Mouse (Mus musculus) forebrain, embryonic 13.5 days (tissue): ENCODE data around the gene Kcnk5. TPM values are rescaled to one million over a fixed set of nuclear protein-coding genes. Genes with fewer than 3 reads are reported as not detected.

Experiments used
- ATAC-seq: fragments of 200-750 bp; cut with Nextera tagmentation; 2 replicates; pipeline ENCODE4 v1.8.0; 2017
- H3K27ac ChIP-seq: fragments of 300-500 bp; sonication (generic); 2 replicates; pipeline ENCODE4 v1.5.1; 2015; ENCODE audit warnings: inconsistent platforms, mild to moderate bottlenecking, moderate library complexity
- H3K27me3 ChIP-seq: fragments of 300-500 bp; sonication (generic); 2 replicates; pipeline ENCODE4 v1.6.1; 2015; ENCODE audit warnings: mild to moderate bottlenecking, inconsistent platforms
- H3K36me3 ChIP-seq: fragments of 300-500 bp; sonication (generic); 2 replicates; pipeline ENCODE4 v1.6.1; 2015; ENCODE audit warnings: mild to moderate bottlenecking, inconsistent platforms; ENCODE audit not compliant: poor library complexity, severe bottlenecking
- H3K4me1 ChIP-seq: fragments of 300-500 bp; sonication (generic); 2 replicates; pipeline ENCODE4 v1.6.1; 2015; ENCODE audit warnings: inconsistent platforms
- H3K4me2 ChIP-seq: fragments of 300-500 bp; sonication (generic); 2 replicates; pipeline ENCODE4 v1.6.1; 2015; ENCODE audit warnings: inconsistent platforms, mild to moderate bottlenecking, moderate library complexity
- H3K4me3 ChIP-seq: fragments of 300-500 bp; sonication (generic); 2 replicates; pipeline ENCODE4 v1.5.1; 2015; ENCODE audit warnings: mild to moderate bottlenecking, inconsistent platforms
- H3K9ac ChIP-seq: fragments of 300-500 bp; sonication (generic); 2 replicates; pipeline ENCODE4 v1.6.1; 2015; ENCODE audit warnings: mild to moderate bottlenecking, inconsistent platforms
- H3K9me3 ChIP-seq: fragments of 300-500 bp; sonication (generic); replicated peaks from 2 replicates; pipeline ENCODE4 v1.6.1; 2016; ENCODE audit warnings: inconsistent platforms
- WGBS: fragments of 180-500 bp; shearing (Covaris S2); methylation state at CpG from one replicate; pipeline ENCODE4 v1.1.7; 2015; 5-methylcytosine and 5-hydroxymethylcytosine counted together
- polyA plus RNA-seq: library from polyadenylated mRNA; unstranded; fragments of >200 nt; fragmentation: Nextera tagmentation; extraction: Ambion mirVana; gene quantifications from 2 replicates; pipeline ENCODE4 v1.2.1, GENCODE M21; 2015

Kcnk5 gene
- polyA plus RNA-seq, 1 experiment from 2014 or later, result 7.3 TPM

- no peak overlapping the region for H3K27ac ChIP-seq
- peaks cover 43% of the 10 kb centered on the region for H3K4me1 ChIP-seq
- no peak overlapping the region for H3K4me3 ChIP-seq
- H3K9me3 ChIP-seq, result no peaks in the 10 kb centered on the region
- H3K9ac ChIP-seq, result no peak overlapping the region
- no peak for ATAC-seq
- no peak overlapping the region for H3K4me2 ChIP-seq
- WGBS, result 94% methylated on average over 4 of the region's 4 CpGs
- no peaks in the 10 kb centered on the region for H3K36me3 ChIP-seq
- H3K27me3 ChIP-seq, result no peaks in the 10 kb centered on the region
These were observed 5.9 kb downstream of the Kcnk5 start for GRCm38 (mm10) chr14:20175705-20176104.

GRCm38 (mm10) chr14:20175114-20175513 lies 6.5 kb downstream of the Kcnk5 start:
- 92% methylated on average over 7 of the region's 7 CpGs for WGBS
- Histone ChIP-seq H3K36me3 (no peaks in the 10 kb centered on the region), H3K9ac (no peak overlapping the region), H3K4me1 (peaks cover 37% of the 10 kb centered on the region), H3K27ac (no peak overlapping the region), H3K27me3 (no peaks in the 10 kb centered on the region), H3K9me3 (no peaks in the 10 kb centered on the region), H3K4me3 (no peak overlapping the region), H3K4me2 (no peak overlapping the region)
- ATAC-seq, result no peak

- no peak overlapping the region for H3K4me3 ChIP-seq
- H3K27ac ChIP-seq, result no peak overlapping the region
- H3K36me3 ChIP-seq, result no peaks in the 10 kb centered on the region
- ATAC-seq, result no peak
- peaks cover 33% of the 10 kb centered on the region for H3K4me1 ChIP-seq
- 94% methylated on average over 6 of the region's 6 CpGs for WGBS
- no peaks in the 10 kb centered on the region for H3K9me3 ChIP-seq
- no peaks in the 10 kb centered on the region for H3K27me3 ChIP-seq
- H3K9ac ChIP-seq, result no peak overlapping the region
- H3K4me2 ChIP-seq, result no peak overlapping the region
These were observed 6.9 kb downstream of the Kcnk5 start for GRCm38 (mm10) chr14:20174696-20175095.

- Histone ChIP-seq H3K9me3 (no peaks in the 10 kb centered on the region), H3K4me1 (peaks cover 26% of the 10 kb centered on the region), H3K4me2 (no peak overlapping the region), H3K36me3 (no peaks in the 10 kb centered on the region), H3K9ac (no peak overlapping the region), H3K4me3 (no peak overlapping the region), H3K27ac (no peak overlapping the region), H3K27me3 (no peaks in the 10 kb centered on the region)
- ATAC-seq, result no peak
- 86% methylated on average over 14 of the region's 14 CpGs for WGBS
These were observed 7.6 kb downstream of the Kcnk5 start for GRCm38 (mm10) chr14:20173873-20174490.

- WGBS, result 94% methylated on average over 4 of the region's 4 CpGs
- no peak overlapping the region for H3K4me3 ChIP-seq
- no peaks in the 10 kb centered on the region for H3K27me3 ChIP-seq
- H3K9ac ChIP-seq, result no peak overlapping the region
- ATAC-seq, result no peak
- no peak overlapping the region for H3K27ac ChIP-seq
- no peaks in the 10 kb centered on the region for H3K9me3 ChIP-seq
- H3K4me1 ChIP-seq, result peaks cover 16% of the 10 kb centered on the region
- no peaks in the 10 kb centered on the region for H3K36me3 ChIP-seq
- H3K4me2 ChIP-seq, result no peak overlapping the region
These were observed 8.7 kb downstream of the Kcnk5 start for GRCm38 (mm10) chr14:20172924-20173323.

GRCm38 (mm10) chr14:20172509-20172908 lies 9.1 kb downstream of the Kcnk5 start:
- no peaks in the 10 kb centered on the region for H3K36me3 ChIP-seq
- H3K27me3 ChIP-seq, result no peaks in the 10 kb centered on the region
- H3K9ac ChIP-seq, result no peak overlapping the region
- no peak overlapping the region for H3K4me2 ChIP-seq
- WGBS, result 82% methylated on average over 5 of the region's 5 CpGs
- H3K27ac ChIP-seq, result no peak overlapping the region
- no peak overlapping the region for H3K4me3 ChIP-seq
- no peak for ATAC-seq
- H3K4me1 ChIP-seq, result peaks cover 11% of the 10 kb centered on the region
- no peaks in the 10 kb centered on the region for H3K9me3 ChIP-seq

- H3K4me3 ChIP-seq, result no peak overlapping the region
- H3K27me3 ChIP-seq, result no peaks in the 10 kb centered on the region
- no peak overlapping the region for H3K9ac ChIP-seq
- no peak overlapping the region for H3K27ac ChIP-seq
- no peaks in the 10 kb centered on the region for H3K9me3 ChIP-seq
- ATAC-seq, result no peak
- WGBS, result 67% methylated on average over 3 of the region's 3 CpGs
- no peak overlapping the region for H3K4me2 ChIP-seq
- H3K36me3 ChIP-seq, result no peaks in the 10 kb centered on the region
- peaks cover 7% of the 10 kb centered on the region for H3K4me1 ChIP-seq
These were observed 9.8 kb downstream of the Kcnk5 start for GRCm38 (mm10) chr14:20171840-20172239.

- Histone ChIP-seq H3K27me3 (no peaks in the 10 kb centered on the region), H3K4me3 (no peak overlapping the region), H3K4me1 (peaks cover 11% of the 10 kb centered on the region), H3K9me3 (no peaks in the 10 kb centered on the region), H3K36me3 (no peaks in the 10 kb centered on the region), H3K9ac (no peak overlapping the region), H3K27ac (no peak overlapping the region), H3K4me2 (no peak overlapping the region)
- no peak for ATAC-seq
- 91% methylated on average over 4 of the region's 4 CpGs for WGBS
These were observed 12.4 kb downstream of the Kcnk5 start for GRCm38 (mm10) chr14:20169251-20169650.

- Histone ChIP-seq H3K9ac (no peak overlapping the region), H3K4me2 (no peak overlapping the region), H3K4me1 (peaks cover 19% of the 10 kb centered on the region), H3K27ac (no peak overlapping the region), H3K27me3 (no peaks in the 10 kb centered on the region), H3K4me3 (no peak overlapping the region), H3K36me3 (no peaks in the 10 kb centered on the region), H3K9me3 (no peaks in the 10 kb centered on the region)
- 93% methylated on average over 1 of the region's 1 CpGs for WGBS
- ATAC-seq, result no peak
These were observed 13.1 kb downstream of the Kcnk5 start for GRCm38 (mm10) chr14:20168478-20168877.

- H3K27me3 ChIP-seq, result no peaks in the 10 kb centered on the region
- 96% methylated on average over 2 of the region's 2 CpGs for WGBS
- no peaks in the 10 kb centered on the region for H3K9me3 ChIP-seq
- H3K9ac ChIP-seq, result no peak overlapping the region
- ATAC-seq, result no peak
- H3K4me2 ChIP-seq, result no peak overlapping the region
- H3K4me1 ChIP-seq, result peaks cover 23% of the 10 kb centered on the region
- H3K27ac ChIP-seq, result no peak overlapping the region
- no peak overlapping the region for H3K4me3 ChIP-seq
- H3K36me3 ChIP-seq, result no peaks in the 10 kb centered on the region
These were observed 13.6 kb downstream of the Kcnk5 start for GRCm38 (mm10) chr14:20168054-20168453.

GRCm38 (mm10) chr14:20165413-20165812 lies 16.2 kb downstream of the Kcnk5 start:
- ATAC-seq, result no peak
- Histone ChIP-seq H3K9ac (no peak overlapping the region), H3K4me1 (peaks cover 20% of the 10 kb centered on the region), H3K27me3 (no peaks in the 10 kb centered on the region), H3K9me3 (no peaks in the 10 kb centered on the region), H3K36me3 (no peaks in the 10 kb centered on the region), H3K4me3 (no peak overlapping the region), H3K4me2 (no peak overlapping the region), H3K27ac (no peak overlapping the region)
- 80% methylated on average over 1 of the region's 1 CpGs for WGBS

- Histone ChIP-seq H3K27me3 (no peaks in the 10 kb centered on the region), H3K4me1 (peaks cover 26% of the 10 kb centered on the region), H3K36me3 (no peaks in the 10 kb centered on the region), H3K4me3 (no peak overlapping the region), H3K4me2 (no peak overlapping the region), H3K9ac (no peak overlapping the region), H3K27ac (no peak overlapping the region), H3K9me3 (no peaks in the 10 kb centered on the region)
- ATAC-seq, result no peak
- 94% methylated on average over 7 of the region's 7 CpGs for WGBS
These were observed 17.2 kb downstream of the Kcnk5 start for GRCm38 (mm10) chr14:20164438-20164837.

GRCm38 (mm10) chr14:20162686-20163085 lies 18.9 kb downstream of the Kcnk5 start:
- H3K27ac ChIP-seq, result no peak overlapping the region
- no peak overlapping the region for H3K4me2 ChIP-seq
- no peak overlapping the region for H3K9ac ChIP-seq
- 91% methylated on average over 6 of the region's 6 CpGs for WGBS
- no peaks in the 10 kb centered on the region for H3K27me3 ChIP-seq
- peaks cover 28% of the 10 kb centered on the region for H3K4me1 ChIP-seq
- no peak for ATAC-seq
- no peak overlapping the region for H3K4me3 ChIP-seq
- no peaks in the 10 kb centered on the region for H3K9me3 ChIP-seq
- no peaks in the 10 kb centered on the region for H3K36me3 ChIP-seq
